Mouse (Mus musculus): ENCODE data around the gene Nectin4.

The Nectin4 gene

DNA sequence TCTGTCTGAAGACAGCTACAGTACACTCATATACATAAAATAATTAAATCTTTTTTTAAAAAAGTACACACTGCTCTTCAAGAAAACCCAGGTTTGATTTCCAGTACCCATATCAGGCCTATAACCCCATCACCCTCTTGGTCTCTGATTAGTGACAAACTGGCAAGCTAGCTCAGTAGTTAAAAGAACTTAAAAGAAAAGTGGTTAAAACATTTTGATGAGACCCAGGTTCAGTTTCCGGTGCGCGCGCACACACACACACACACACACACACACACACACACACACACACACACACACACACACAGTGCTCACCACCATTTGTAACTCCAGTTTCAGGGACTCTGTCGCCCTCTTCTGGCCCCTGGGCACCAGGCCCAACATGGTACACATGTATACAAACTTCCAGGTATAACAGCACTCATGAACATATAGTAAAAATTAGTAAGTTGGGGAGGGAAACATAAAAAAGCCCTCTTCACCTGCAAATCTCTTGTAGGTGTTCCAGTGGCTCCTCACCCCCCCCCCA is 14.0 kb upstream of the Nectin4 start:
- in situ Hi-C loops (cut with MboI; ENCODE audit: low pct_unique_long_range_greater_than_20kb in 1 of 2, low sequenced_read_pairs in 2 of 2, unreplicated experiment in 1 of 2) = no loop called here

- in situ Hi-C loops (cut with MboI; ENCODE audit: low pct_unique_long_range_greater_than_20kb in 1 of 2, low sequenced_read_pairs in 2 of 2, unreplicated experiment in 1 of 2) = no loop called here
Observed at GRCm38 (mm10) chr1:171356814-171357213, 13.1 kb upstream of the Nectin4 start.

DNA sequence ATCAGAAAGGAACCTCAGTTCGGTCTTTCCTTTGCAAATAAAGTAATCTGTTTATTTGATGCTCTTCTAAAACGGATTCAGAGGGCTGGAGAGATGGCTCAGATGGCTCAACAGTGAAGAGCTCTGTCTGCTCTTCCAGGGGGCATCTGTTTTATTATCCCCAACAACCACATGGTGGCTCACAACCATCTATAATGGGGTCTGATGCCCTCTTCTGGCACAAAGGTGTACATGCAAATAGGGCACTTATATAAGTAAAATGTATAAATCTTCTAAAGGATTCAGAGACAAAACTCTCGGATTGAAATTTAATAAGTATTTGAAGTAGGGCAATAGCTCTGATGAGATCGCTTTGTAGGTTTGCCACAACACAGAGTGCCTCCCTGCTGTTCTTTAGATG is 11.5 kb upstream of the Nectin4 start:
- in situ Hi-C loops (cut with MboI; ENCODE audit: low pct_unique_long_range_greater_than_20kb in 1 of 2, low sequenced_read_pairs in 2 of 2, unreplicated experiment in 1 of 2) = no loop called here

- in situ Hi-C loops (cut with MboI; ENCODE audit: low pct_unique_long_range_greater_than_20kb in 1 of 2, low sequenced_read_pairs in 2 of 2, unreplicated experiment in 1 of 2) = loop anchor here (10.0 kb wide), 1 partner anchor 115 kb away; no protein-coding TSS in a partner anchor
Observed at GRCm38 (mm10) chr1:171360253-171360652, 9.6 kb upstream of the Nectin4 start.

DNA sequence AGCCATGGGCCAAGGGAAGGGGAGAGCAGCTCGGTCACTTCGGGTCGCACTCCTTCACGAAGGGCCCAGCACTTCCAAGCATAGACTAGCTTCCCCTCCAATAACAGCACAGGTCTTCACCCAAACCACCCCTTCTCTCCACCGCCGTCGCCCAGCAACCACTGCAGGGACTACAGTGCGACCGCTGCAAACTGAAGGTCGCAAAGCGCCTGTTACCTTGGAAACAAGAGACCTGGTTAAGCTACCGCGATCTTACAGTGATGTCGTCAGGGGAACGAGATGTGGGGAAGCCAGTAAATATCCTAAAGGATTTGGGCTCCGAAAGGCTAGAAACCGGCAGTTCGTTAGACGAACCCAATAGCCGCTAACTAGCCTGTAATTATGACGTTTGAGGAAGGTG is 9.2 kb upstream of the Nectin4 start, which contains the start of gene Klhdc9:
Gene Klhdc9, minus strand, starts transcription at position 143 of the 400 bp plus-strand sequence.
- in situ Hi-C loops (cut with MboI; ENCODE audit: low pct_unique_long_range_greater_than_20kb in 1 of 2, low sequenced_read_pairs in 2 of 2, unreplicated experiment in 1 of 2) = loop anchor here (10.0 kb wide), 1 partner anchor 114 kb away; no protein-coding TSS in a partner anchor

- in situ Hi-C loops (cut with MboI; ENCODE audit: low pct_unique_long_range_greater_than_20kb in 1 of 2, low sequenced_read_pairs in 2 of 2, unreplicated experiment in 1 of 2) = loop anchor here (10.0 kb wide), 1 partner anchor 113 kb away; no protein-coding TSS in a partner anchor
Observed at GRCm38 (mm10) chr1:171361106-171362103, 8.5 kb upstream of the Nectin4 start.

DNA sequence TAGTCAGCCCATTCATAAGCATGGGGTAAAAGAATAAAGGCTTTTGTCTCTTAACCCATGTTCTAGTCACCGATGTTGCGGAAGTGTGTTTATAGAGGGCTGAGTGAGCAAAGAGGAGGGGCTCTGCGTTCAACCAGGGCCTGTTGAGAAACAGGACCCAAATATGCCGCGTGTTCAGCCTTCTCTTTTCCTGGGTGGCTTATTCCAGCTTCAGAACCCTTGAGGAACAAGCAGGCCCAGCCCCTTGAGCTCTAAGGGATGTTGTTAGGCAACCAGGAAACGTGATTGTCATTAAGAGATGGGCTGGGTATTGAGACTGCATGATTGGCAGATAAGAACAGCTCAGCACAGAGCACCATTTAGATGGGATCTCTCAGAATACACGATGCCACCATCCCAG is 4.0 kb upstream of the Nectin4 start:
- in situ Hi-C loops (cut with MboI; ENCODE audit: low pct_unique_long_range_greater_than_20kb in 1 of 2, low sequenced_read_pairs in 2 of 2, unreplicated experiment in 1 of 2) = loop anchor here (10.0 kb wide), 1 partner anchor 109 kb away; no protein-coding TSS in a partner anchor

DNA sequence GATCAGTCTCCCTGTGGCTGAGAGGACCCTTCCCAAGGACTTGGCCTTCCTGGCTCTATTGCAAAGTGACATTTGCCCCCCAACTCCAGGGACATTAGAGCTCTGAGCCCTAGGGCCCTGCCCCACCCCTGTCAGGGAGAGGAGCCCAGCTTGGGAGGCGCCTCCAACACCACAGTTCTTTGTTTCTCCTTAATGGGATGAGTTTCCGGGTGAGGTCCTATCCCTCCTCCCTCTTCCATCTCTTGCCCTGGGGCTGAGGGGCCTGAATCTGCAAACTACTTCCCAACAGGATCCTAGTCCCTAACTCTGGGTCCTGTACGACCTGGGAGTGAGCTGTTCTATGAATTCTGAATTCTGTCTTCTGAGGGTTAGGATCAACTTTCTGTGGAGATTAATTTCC is 3.0 kb downstream of the Nectin4 start:
- in situ Hi-C loops (cut with MboI; ENCODE audit: low pct_unique_long_range_greater_than_20kb in 1 of 2, low sequenced_read_pairs in 2 of 2, unreplicated experiment in 1 of 2) = no loop called here

GRCm38 (mm10) chr1:171373946-171374345 is 4.0 kb downstream of the Nectin4 start:
- in situ Hi-C loops (cut with MboI; ENCODE audit: low pct_unique_long_range_greater_than_20kb in 1 of 2, low sequenced_read_pairs in 2 of 2, unreplicated experiment in 1 of 2) = no loop called here

DNA sequence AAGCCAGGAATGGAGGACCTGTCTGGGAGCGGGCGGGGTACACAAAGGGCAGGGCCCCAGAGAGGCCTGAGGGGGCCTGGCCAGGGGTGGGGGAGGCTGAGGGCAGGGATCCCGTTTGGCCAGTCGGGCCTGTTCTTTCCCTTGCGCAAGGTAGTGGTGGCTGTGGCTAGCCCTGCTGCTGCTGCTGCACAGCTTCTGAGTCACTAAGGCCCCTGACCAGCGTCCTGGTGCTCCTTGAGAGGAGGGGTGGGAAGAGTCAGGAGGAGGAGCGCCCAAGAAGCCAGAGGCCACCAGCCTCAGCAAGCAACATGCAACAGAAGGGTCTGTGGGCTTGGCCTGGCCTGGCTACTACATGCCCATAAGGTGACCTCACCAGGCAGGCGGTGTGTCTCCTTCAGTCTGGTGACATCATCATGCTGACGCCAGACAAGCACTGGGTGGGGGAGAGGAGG is 5.8 kb downstream of the Nectin4 start:
- in situ Hi-C loops (cut with MboI; ENCODE audit: low pct_unique_long_range_greater_than_20kb in 1 of 2, low sequenced_read_pairs in 2 of 2, unreplicated experiment in 1 of 2) = no loop called here

GRCm38 (mm10) chr1:171378298-171378697 is 8.4 kb downstream of the Nectin4 start:
- in situ Hi-C loops (cut with MboI; ENCODE audit: low pct_unique_long_range_greater_than_20kb in 1 of 2, low sequenced_read_pairs in 2 of 2, unreplicated experiment in 1 of 2) = no loop called here

DNA sequence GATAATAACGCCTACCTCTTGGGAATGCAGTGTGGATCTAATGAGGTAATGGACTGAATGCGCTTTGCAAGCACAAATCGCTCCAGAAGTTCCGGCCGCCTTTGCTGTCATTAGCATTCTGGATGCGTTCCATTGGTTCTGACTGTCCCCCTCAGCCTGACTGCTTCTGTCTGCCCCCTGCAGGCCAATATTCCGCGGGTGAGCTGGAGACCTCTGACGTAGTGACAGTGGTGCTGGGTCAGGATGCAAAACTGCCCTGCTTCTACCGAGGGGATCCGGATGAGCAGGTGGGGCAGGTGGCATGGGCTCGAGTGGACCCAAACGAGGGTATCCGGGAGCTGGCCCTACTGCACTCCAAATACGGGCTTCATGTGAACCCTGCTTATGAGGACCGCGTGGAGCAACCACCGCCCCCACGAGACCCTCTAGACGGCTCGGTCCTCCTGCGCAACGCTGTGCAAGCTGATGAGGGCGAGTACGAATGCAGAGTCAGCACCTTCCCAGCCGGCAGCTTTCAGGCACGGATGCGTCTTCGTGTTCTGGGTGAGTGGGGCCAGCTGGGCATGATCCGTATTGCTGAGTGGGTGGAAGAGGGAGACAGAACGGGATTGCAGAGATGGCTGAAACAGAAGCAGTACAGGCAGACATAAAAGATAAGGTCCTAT is 10.2 kb downstream of the Nectin4 start:
- in situ Hi-C loops (cut with MboI; ENCODE audit: low pct_unique_long_range_greater_than_20kb in 1 of 2, low sequenced_read_pairs in 2 of 2, unreplicated experiment in 1 of 2) = no loop called here

- in situ Hi-C loops (cut with MboI; ENCODE audit: low pct_unique_long_range_greater_than_20kb in 1 of 2, low sequenced_read_pairs in 2 of 2, unreplicated experiment in 1 of 2) = no loop called here
Observed at GRCm38 (mm10) chr1:171382096-171382620, 12.3 kb downstream of the Nectin4 start.

GRCm38 (mm10) chr1:171384361-171384760 is 14.5 kb downstream of the Nectin4 start:
- in situ Hi-C loops (cut with MboI; ENCODE audit: low pct_unique_long_range_greater_than_20kb in 1 of 2, low sequenced_read_pairs in 2 of 2, unreplicated experiment in 1 of 2) = no loop called here

DNA sequence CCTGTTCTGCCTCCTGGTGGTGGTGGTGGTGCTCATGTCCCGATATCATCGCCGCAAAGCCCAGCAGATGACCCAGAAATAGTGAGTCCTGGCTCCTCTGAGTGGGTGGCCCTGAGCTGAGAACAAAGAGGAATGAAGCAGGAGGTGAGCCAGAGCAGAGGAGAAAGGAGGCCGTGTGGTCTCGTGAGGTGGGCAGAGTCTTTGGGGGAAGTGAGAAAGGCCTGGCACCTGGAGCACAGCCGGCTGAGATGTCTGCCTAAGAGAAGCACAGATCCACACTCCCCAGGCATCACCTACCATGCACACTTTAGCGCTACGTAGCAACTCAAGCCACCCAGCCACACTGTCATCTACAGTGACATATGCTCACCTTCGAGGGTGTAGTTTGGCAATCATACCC is 15.3 kb downstream of the Nectin4 start:
- in situ Hi-C loops (cut with MboI; ENCODE audit: low pct_unique_long_range_greater_than_20kb in 1 of 2, low sequenced_read_pairs in 2 of 2, unreplicated experiment in 1 of 2) = no loop called here

DNA sequence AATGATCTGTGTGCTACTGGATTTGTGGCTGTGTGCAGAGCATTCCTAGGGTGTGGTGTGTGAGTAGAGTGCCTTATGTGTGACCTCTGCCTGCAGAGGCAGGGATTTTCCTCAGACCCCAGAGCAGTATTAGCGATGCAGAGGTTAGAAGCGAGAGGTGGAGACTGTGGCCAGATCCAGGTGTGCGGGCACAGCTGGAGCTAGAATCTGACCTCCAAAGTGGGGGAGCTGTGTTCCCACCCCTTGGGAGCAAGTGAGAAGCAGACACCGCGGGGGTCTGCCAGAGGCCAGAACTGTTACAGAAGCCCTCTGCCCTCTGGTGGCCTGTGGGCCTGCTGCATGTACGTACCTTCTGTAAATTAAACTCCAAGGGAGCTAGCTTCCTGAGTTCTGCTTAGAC is 17.2 kb downstream of the Nectin4 start:
- in situ Hi-C loops (cut with MboI; ENCODE audit: low pct_unique_long_range_greater_than_20kb in 1 of 2, low sequenced_read_pairs in 2 of 2, unreplicated experiment in 1 of 2) = no loop called here

GRCm38 (mm10) chr1:171388376-171389102 is 18.6 kb downstream of the Nectin4 start, which contains the start of gene Arhgap30:
Arhgap30 (plus strand) TSS chr1:171388954.
- in situ Hi-C loops (cut with MboI; ENCODE audit: low pct_unique_long_range_greater_than_20kb in 1 of 2, low sequenced_read_pairs in 2 of 2, unreplicated experiment in 1 of 2) = no loop called here

GRCm38 (mm10) chr1:171390101-171390500 is 20.2 kb downstream of the Nectin4 start:
- in situ Hi-C loops (cut with MboI; ENCODE audit: low pct_unique_long_range_greater_than_20kb in 1 of 2, low sequenced_read_pairs in 2 of 2, unreplicated experiment in 1 of 2) = no loop called here
